Mouse (Mus musculus) urinary bladder, postnatal 36 days (tissue): Measurements from ENCODE around the gene Nat10.

Experiments
- DNase-seq, 2 experiments: peaks; one replicate each; pipeline ENCODE4 v3.0.0; 2022; ENCODE audit warnings: low spot score in 2 of 2, mixed read lengths in 1 of 2

The Nat10 gene

GRCm38 (mm10) chr2:103760906-103761716 is at the start of gene Nat10:
Gene Nat10, minus strand, starts transcription at chr2:103761270.
- DNase-seq = peak; percentile 96 to 98

- no peak for DNase-seq
These were observed 49.3 kb upstream of the Nat10 start for GRCm38 (mm10) chr2:103810412-103810811.

GRCm38 (mm10) chr2:103808466-103808865 is 47.4 kb upstream of the Nat10 start:
- no peak for DNase-seq

- no peak for DNase-seq
These were observed 42.9 kb upstream of the Nat10 start for GRCm38 (mm10) chr2:103803770-103804530.

- no peak for DNase-seq
These were observed 41.4 kb upstream of the Nat10 start for GRCm38 (mm10) chr2:103802422-103802821.

GRCm38 (mm10) chr2:103797491-103798009 is 36.5 kb upstream of the Nat10 start, which contains the start of gene Caprin1:
Gene Caprin1, minus strand, starts transcription at chr2:103797649.
- peak; percentile 92 to 93 for DNase-seq

GRCm38 (mm10) chr2:103796861-103797466 is 35.9 kb upstream of the Nat10 start:
- peak; percentile 68 to 79 for DNase-seq

- DNase-seq = peak; percentile 39 to 50
These were observed 35.3 kb upstream of the Nat10 start for GRCm38 (mm10) chr2:103796211-103796860.

- peak; percentile 54 to 79 for DNase-seq
These were observed 34.8 kb upstream of the Nat10 start for GRCm38 (mm10) chr2:103795843-103796210.

- DNase-seq = no peak
These were observed 30.9 kb upstream of the Nat10 start for GRCm38 (mm10) chr2:103792009-103792408.

- no peak for DNase-seq
These were observed 24.7 kb upstream of the Nat10 start for GRCm38 (mm10) chr2:103785735-103786134.

GRCm38 (mm10) chr2:103784621-103785020 is 23.6 kb upstream of the Nat10 start:
- DNase-seq = no peak

GRCm38 (mm10) chr2:103762492-103762891 is 1.4 kb upstream of the Nat10 start:
- no peak for DNase-seq

- no peak for DNase-seq
These were observed 923 bp upstream of the Nat10 start for GRCm38 (mm10) chr2:103761993-103762392.

- no peak for DNase-seq
These were observed 649 bp downstream of the Nat10 start for GRCm38 (mm10) chr2:103760421-103760820.

GRCm38 (mm10) chr2:103755458-103756085 is 5.5 kb downstream of the Nat10 start:
- DNase-seq = no peak

- no peak for DNase-seq
These were observed 6.5 kb downstream of the Nat10 start for GRCm38 (mm10) chr2:103754614-103755013.

GRCm38 (mm10) chr2:103751771-103752170 is 9.3 kb downstream of the Nat10 start:
- DNase-seq = no peak

- DNase-seq = no peak
These were observed 12.0 kb downstream of the Nat10 start for GRCm38 (mm10) chr2:103749091-103749490.

- DNase-seq = no peak
These were observed 13.2 kb downstream of the Nat10 start for GRCm38 (mm10) chr2:103747891-103748290.

GRCm38 (mm10) chr2:103746761-103747160 is 14.3 kb downstream of the Nat10 start:
- no peak for DNase-seq
